Mouse (Mus musculus) hindbrain, postnatal 0 days (tissue): ENCODE data around the gene Nkpd1. TPM values are rescaled to one million over a fixed set of nuclear protein-coding genes. Genes with fewer than 3 reads are reported as not detected.

Experiments used
- ATAC-seq: fragments of 200-750 bp; cut with Nextera tagmentation; 2 replicates; pipeline ENCODE4 v1.8.0; 2017; ENCODE audit warnings: mild to moderate bottlenecking, moderate TSS enrichment, moderate library complexity
- DNase-seq: peaks from one replicate; pipeline ENCODE4 v3.0.0-alpha.2; 2015; ENCODE audit warnings: low spot score
- H3K27ac ChIP-seq: fragments of 300-500 bp; sonication (generic); 2 replicates; pipeline ENCODE4 v1.5.1; 2014; ENCODE audit warnings: mild to moderate bottlenecking
- H3K27me3 ChIP-seq: fragments of 300-500 bp; sonication (generic); 2 replicates; pipeline ENCODE4 v1.6.1; 2014; ENCODE audit warnings: low read length, mixed read lengths; ENCODE audit not compliant: insufficient read depth
- H3K36me3 ChIP-seq: fragments of 300-500 bp; sonication (generic); 2 replicates; pipeline ENCODE4 v1.6.1; 2014; ENCODE audit warnings: low read length, mixed read lengths; ENCODE audit not compliant: insufficient read depth
- H3K4me1 ChIP-seq: fragments of 300-500 bp; sonication (generic); 2 replicates; pipeline ENCODE4 v1.6.1; 2014; ENCODE audit warnings: antibody characterized with exemption, low read length, mixed read lengths; ENCODE audit not compliant: insufficient read depth
- H3K4me2 ChIP-seq: fragments of 300-500 bp; sonication (generic); 2 replicates; pipeline ENCODE4 v1.6.1; 2014; ENCODE audit warnings: low read depth, mild to moderate bottlenecking, low read length, moderate library complexity, mixed read lengths
- H3K4me3 ChIP-seq: fragments of 300-500 bp; sonication (generic); 2 replicates; pipeline ENCODE4 v1.5.1; 2014; ENCODE audit warnings: low read length
- H3K9ac ChIP-seq: fragments of 300-500 bp; sonication (generic); replicated peaks from 2 replicates; pipeline ENCODE4 v1.6.1; 2014; ENCODE audit warnings: mild to moderate bottlenecking, low read length, moderate library complexity, mixed read lengths
- H3K9me3 ChIP-seq: fragments of 300-500 bp; sonication (generic); 2 replicates; pipeline ENCODE4 v1.6.1; 2016; ENCODE audit warnings: low read length, mixed read lengths
- CTCF ChIP-seq: IDR thresholded peaks from 2 replicates; pipeline ENCODE4 v1.5.1; 2016; ENCODE audit warnings: antibody characterized with exemption, control low read depth, low read depth
- whole genome bisulfite sequencing: fragments of 180-500 bp; shearing (Covaris S2); extraction: QIAGEN DNeasy Blood & Tissue Kit; methylation state at CpG from one replicate; pipeline ENCODE4 v1.1.7; 2014; 5-methylcytosine and 5-hydroxymethylcytosine counted together
- polyA plus RNA-seq: library from polyadenylated mRNA; unstranded; fragments of >200 nt; fragmentation: Nextera tagmentation; extraction: Ambion mirVana; gene quantifications from 2 replicates; pipeline ENCODE4 v1.2.1, GENCODE M21; 2015
- total RNA-seq: library from RNA; depleted of rRNA; stranded (reverse); fragments of >200 nt; gene quantifications from 2 replicates; pipeline ENCODE4 v1.2.3, GENCODE M21; 2014

Nkpd1 gene
- total and polyA plus RNA-seq, 2 experiments from 2014 or later: 1.3 to 4.4 TPM

GRCm38 (mm10) chr7:19531077-19531476, 13.4 kb downstream of the Nkpd1 start:
- no peak overlapping the region for H3K4me2 ChIP-seq
- H3K27ac ChIP-seq: no peak overlapping the region
- peak; percentile 24; the same call in 1 of the 2 replicates for TF ChIP-seq CTCF
- no peaks in the 10 kb centered on the region for H3K27me3 ChIP-seq
- DNase-seq (no peak), ATAC-seq (0 out of 2 replicates have a peak, but pooled peaks have one; percentile 1)
- H3K36me3 ChIP-seq: peaks cover 45% of the 10 kb centered on the region
- no peak overlapping the region for H3K4me3 ChIP-seq
- 69% methylated on average over 10 of the region's 10 CpGs for WGBS
- no peaks in the 10 kb centered on the region for H3K4me1 ChIP-seq
- no peaks in the 10 kb centered on the region for H3K9me3 ChIP-seq
- no peak overlapping the region for H3K9ac ChIP-seq

- Histone ChIP-seq H3K9me3 (no peaks in the 10 kb centered on the region), H3K4me1 (no peaks in the 10 kb centered on the region), H3K4me3 (no peak overlapping the region), H3K27ac (no peak overlapping the region), H3K27me3 (no peaks in the 10 kb centered on the region), H3K4me2 (no peak overlapping the region), H3K9ac (no peak overlapping the region), H3K36me3 (peaks cover 45% of the 10 kb centered on the region)
- no peak for TF ChIP-seq CTCF
- ATAC-seq (no peak), DNase-seq (no peak)
- 67% methylated on average over 14 of the region's 14 CpGs for WGBS
These were observed 14.6 kb downstream of the Nkpd1 start for GRCm38 (mm10) chr7:19532240-19532639.

GRCm38 (mm10) chr7:19534676-19535075, 17.0 kb downstream of the Nkpd1 start:
- H3K9ac ChIP-seq: no peak overlapping the region
- H3K36me3 ChIP-seq: peaks cover 42% of the 10 kb centered on the region
- 95% methylated on average over 10 of the region's 10 CpGs for WGBS
- no peak for ATAC-seq
- no peak overlapping the region for H3K27ac ChIP-seq
- H3K27me3 ChIP-seq: no peaks in the 10 kb centered on the region
- no peaks in the 10 kb centered on the region for H3K4me1 ChIP-seq
- no peak for TF ChIP-seq CTCF
- no peak overlapping the region for H3K4me2 ChIP-seq
- no peak overlapping the region for H3K4me3 ChIP-seq
- H3K9me3 ChIP-seq: no peaks in the 10 kb centered on the region
- no peak for DNase-seq

- Histone ChIP-seq H3K4me2 (no peak overlapping the region), H3K4me1 (peaks cover 19% of the 10 kb centered on the region), H3K27me3 (no peaks in the 10 kb centered on the region), H3K4me3 (no peak overlapping the region), H3K27ac (no peak overlapping the region), H3K36me3 (no peaks in the 10 kb centered on the region), H3K9me3 (no peaks in the 10 kb centered on the region), H3K9ac (no peak overlapping the region)
- no peak for DNase-seq
- 62% methylated on average over 2 of the region's 2 CpGs for WGBS
- ATAC-seq: no peak
- TF ChIP-seq CTCF: no peak
These were observed 23.3 kb downstream of the Nkpd1 start for GRCm38 (mm10) chr7:19540771-19541566.

- TF ChIP-seq CTCF: no peak
- H3K27me3 ChIP-seq: no peaks in the 10 kb centered on the region
- no peak overlapping the region for H3K9ac ChIP-seq
- WGBS: 51% methylated on average over 7 of the region's 7 CpGs
- DNase-seq (no peak), ATAC-seq (no peak; the same call in 1 of the 2 replicates)
- H3K36me3 ChIP-seq: no peaks in the 10 kb centered on the region
- H3K4me1 ChIP-seq: peaks cover 19% of the 10 kb centered on the region
- H3K27ac ChIP-seq: peak overlapping the region; percentile 64
- no peaks in the 10 kb centered on the region for H3K9me3 ChIP-seq
- no peak overlapping the region for H3K4me2 ChIP-seq
- no peak overlapping the region for H3K4me3 ChIP-seq
These were observed 24.1 kb downstream of the Nkpd1 start for GRCm38 (mm10) chr7:19541681-19542154.

GRCm38 (mm10) chr7:19542155-19542691, 24.6 kb downstream of the Nkpd1 start:
- H3K27me3 ChIP-seq: no peaks in the 10 kb centered on the region
- ATAC-seq: peak; percentile 95
- no peaks in the 10 kb centered on the region for H3K9me3 ChIP-seq
- no peaks in the 10 kb centered on the region for H3K36me3 ChIP-seq
- H3K4me2 ChIP-seq: no peak overlapping the region
- no peak for TF ChIP-seq CTCF
- peak; percentile 80 for DNase-seq
- H3K9ac ChIP-seq: no peak overlapping the region
- no peak overlapping the region for H3K4me3 ChIP-seq
- peak overlapping the region; percentile 64; the same call in 1 of the 2 replicates for H3K27ac ChIP-seq
- H3K4me1 ChIP-seq: peaks cover 19% of the 10 kb centered on the region
- WGBS: 36% methylated on average over 8 of the region's 8 CpGs

- Histone ChIP-seq H3K27me3 (no peaks in the 10 kb centered on the region), H3K27ac (no peak overlapping the region), H3K4me1 (peaks cover 19% of the 10 kb centered on the region), H3K4me3 (no peak overlapping the region), H3K4me2 (no peak overlapping the region), H3K9me3 (no peaks in the 10 kb centered on the region), H3K9ac (no peak overlapping the region), H3K36me3 (no peaks in the 10 kb centered on the region)
- WGBS: 59% methylated on average over 6 of the region's 6 CpGs
- peak; percentile 66 for TF ChIP-seq CTCF
- ATAC-seq: no peak
- DNase-seq: no peak
These were observed 25.9 kb downstream of the Nkpd1 start for GRCm38 (mm10) chr7:19543584-19543983.
